Mouse (Mus musculus) fibroblast of lung, adult 2 months (primary cell): ENCODE measurements around the gene Fxyd6.

Experiments used
- DNase-seq: peaks from one replicate; pipeline ENCODE4 v3.0.0-alpha.2; 2011; ENCODE audit warnings: low read depth

Gene Fxyd6

GRCm38 (mm10) chr9:45412287-45412686 lies 42.3 kb downstream of the Fxyd6 start:
- DNase-seq, result peak; percentile 23

GRCm38 (mm10) chr9:45412700-45413477 lies 42.9 kb downstream of the Fxyd6 start:
- DNase-seq, result no peak

- DNase-seq, result no peak
These were observed 43.6 kb downstream of the Fxyd6 start for GRCm38 (mm10) chr9:45413478-45414140.

- DNase-seq, result no peak
These were observed 45.9 kb downstream of the Fxyd6 start for GRCm38 (mm10) chr9:45415912-45416311.

- DNase-seq, result peak; percentile 24
These were observed 47.3 kb downstream of the Fxyd6 start for GRCm38 (mm10) chr9:45417245-45417644.

GRCm38 (mm10) chr9:45418252-45418651 lies 48.3 kb downstream of the Fxyd6 start:
- DNase-seq, result no peak

GRCm38 (mm10) chr9:45421209-45421608 lies 51.2 kb downstream of the Fxyd6 start:
- DNase-seq, result no peak

GRCm38 (mm10) chr9:45422761-45423298 lies 52.8 kb downstream of the Fxyd6 start:
- DNase-seq, result no peak

- DNase-seq, result no peak
These were observed 56.5 kb downstream of the Fxyd6 start, which contains the start of gene Dscaml1 for GRCm38 (mm10) chr9:45426456-45426855. Gene Dscaml1 (plus strand): TSS chr9:45426628.

GRCm38 (mm10) chr9:45429392-45429791 lies 59.4 kb downstream of the Fxyd6 start:
- no peak for DNase-seq

GRCm38 (mm10) chr9:45429951-45430697 lies 60.1 kb downstream of the Fxyd6 start:
- no peak for DNase-seq

GRCm38 (mm10) chr9:45430698-45430959 lies 60.6 kb downstream of the Fxyd6 start:
- no peak for DNase-seq

GRCm38 (mm10) chr9:45431150-45431549 lies 61.2 kb downstream of the Fxyd6 start:
- no peak for DNase-seq

GRCm38 (mm10) chr9:45432639-45433038 lies 62.7 kb downstream of the Fxyd6 start:
- DNase-seq, result no peak

- DNase-seq, result no peak
These were observed 63.1 kb downstream of the Fxyd6 start for GRCm38 (mm10) chr9:45433119-45433518.

GRCm38 (mm10) chr9:45434171-45434570 lies 64.2 kb downstream of the Fxyd6 start:
- DNase-seq, result no peak

GRCm38 (mm10) chr9:45439025-45439424 lies 69.0 kb downstream of the Fxyd6 start:
- no peak for DNase-seq

- no peak for DNase-seq
These were observed 70.2 kb downstream of the Fxyd6 start for GRCm38 (mm10) chr9:45440083-45440784.

GRCm38 (mm10) chr9:45444251-45444798 lies 74.3 kb downstream of the Fxyd6 start:
- no peak for DNase-seq
